Mouse (Mus musculus) small intestine, adult 2 months (tissue): ENCODE measurements around the gene Cenpf.

Source experiments
- CTCF ChIP-seq: fragments of 200-500 bp; IDR thresholded peaks from 2 replicates; pipeline ENCODE4 v1.5.1; 2012; ENCODE audit warnings: low read depth, mild to moderate bottlenecking, control low read depth, inconsistent platforms, low read length, moderate library complexity, mixed read lengths; ENCODE audit not compliant: insufficient replicate concordance, insufficient read length; ENCODE audit errors: extremely low read depth
- POLR2A ChIP-seq: fragments of 200-500 bp; IDR thresholded peaks from 2 replicates; pipeline ENCODE4 v1.6.1; 2012; ENCODE audit warnings: low read depth, mild to moderate bottlenecking, control low read depth, inconsistent platforms, low read length, moderate library complexity

GRCm38 (mm10) chr1:189715915-189716797 lies 28.3 kb upstream of the Cenpf start:
- TF ChIP-seq CTCF (no peak), POLR2A (no peak)
